Mouse (Mus musculus) common myeloid progenitor, adult 5-6 weeks (primary cell): ENCODE data around the gene Tnfaip6. TPM values are rescaled to one million over a fixed set of nuclear protein-coding genes. Genes with fewer than 3 reads are reported as not detected.

Experiments used
- ATAC-seq: replicated peaks from 2 replicates; pipeline ENCODE4 v1.8.0; 2016; ENCODE audit warnings: low read depth, mild to moderate bottlenecking, moderate TSS enrichment, inconsistent platforms; ENCODE audit not compliant: poor library complexity, severe bottlenecking
- total RNA-seq: library from RNA; stranded (forward); fragments of 200-1000, 187-1606 nt; gene quantifications from 2 replicates; pipeline ENCODE4 v1.2.3, GENCODE M21; 2017

Tnfaip6 gene
- total RNA-seq, 1 experiment from 2014 or later: not detected

DNA sequence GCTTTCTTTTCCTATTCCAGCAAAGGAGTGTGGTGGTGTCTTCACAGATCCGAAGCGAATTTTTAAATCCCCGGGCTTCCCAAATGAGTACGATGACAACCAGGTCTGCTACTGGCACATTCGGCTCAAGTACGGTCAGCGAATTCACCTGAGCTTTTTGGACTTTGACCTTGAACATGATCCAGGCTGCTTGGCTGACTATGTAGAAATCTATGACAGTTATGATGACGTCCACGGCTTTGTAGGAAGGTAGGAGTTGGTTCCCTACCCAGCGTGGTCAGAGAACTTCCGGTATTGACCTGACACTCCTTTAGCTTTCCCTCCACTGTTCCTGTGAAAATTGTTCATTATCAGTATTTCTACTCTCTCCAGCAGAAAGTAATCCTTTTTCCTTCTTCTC, 13.0 kb downstream of the Tnfaip6 start:
- no peak for ATAC-seq

DNA sequence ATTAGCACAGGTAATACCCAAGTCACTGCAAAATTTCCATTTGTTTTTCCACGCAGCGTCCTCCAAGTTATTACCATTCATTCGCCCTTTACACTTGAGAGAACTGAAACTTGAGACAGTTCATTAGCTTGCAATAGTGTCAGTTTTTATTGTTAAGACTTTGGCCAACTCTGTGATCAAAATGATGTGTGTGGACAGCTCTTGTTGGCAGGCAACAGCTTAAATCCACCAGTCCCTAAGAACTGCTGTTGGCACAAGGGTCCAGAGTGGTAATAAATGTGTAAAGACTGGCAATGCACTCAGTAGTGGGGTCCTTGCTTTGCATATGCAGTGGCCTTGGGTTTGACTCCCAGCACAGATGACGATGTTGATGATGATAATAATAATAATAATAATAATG, 14.5 kb downstream of the Tnfaip6 start:
- no peak for ATAC-seq

GRCm38 (mm10) chr2:52053502-52053901, 15.7 kb downstream of the Tnfaip6 start:
- ATAC-seq: no peak

DNA sequence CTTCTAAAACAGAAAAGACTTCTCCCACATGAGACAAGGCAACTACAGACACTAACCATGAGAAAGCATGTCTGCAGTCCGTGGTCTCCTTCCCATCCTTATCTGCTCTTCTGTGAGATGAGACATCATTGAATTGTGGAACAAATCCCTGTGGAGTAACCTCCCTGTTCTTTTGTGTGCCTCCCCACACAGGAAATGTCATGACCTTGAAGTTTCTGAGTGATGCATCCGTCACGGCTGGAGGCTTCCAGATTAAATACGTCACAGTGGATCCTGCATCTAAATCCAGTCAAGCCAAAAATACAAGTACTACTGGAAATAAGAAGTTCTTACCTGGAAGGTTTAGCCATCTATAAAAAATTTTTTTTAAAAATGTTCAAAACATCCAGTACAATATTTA, 17.8 kb downstream of the Tnfaip6 start:
- ATAC-seq: no peak

- no peak for ATAC-seq
These were observed 19.3 kb downstream of the Tnfaip6 start for GRCm38 (mm10) chr2:52057099-52057498.

GRCm38 (mm10) chr2:52057681-52058080, 19.9 kb downstream of the Tnfaip6 start:
- no peak for ATAC-seq

GRCm38 (mm10) chr2:52068641-52069040, 30.8 kb downstream of the Tnfaip6 start:
- ATAC-seq: no peak

GRCm38 (mm10) chr2:52070816-52071215, 33.0 kb downstream of the Tnfaip6 start:
- ATAC-seq: no peak

GRCm38 (mm10) chr2:52071241-52071991, 33.6 kb downstream of the Tnfaip6 start:
- ATAC-seq: no peak

DNA sequence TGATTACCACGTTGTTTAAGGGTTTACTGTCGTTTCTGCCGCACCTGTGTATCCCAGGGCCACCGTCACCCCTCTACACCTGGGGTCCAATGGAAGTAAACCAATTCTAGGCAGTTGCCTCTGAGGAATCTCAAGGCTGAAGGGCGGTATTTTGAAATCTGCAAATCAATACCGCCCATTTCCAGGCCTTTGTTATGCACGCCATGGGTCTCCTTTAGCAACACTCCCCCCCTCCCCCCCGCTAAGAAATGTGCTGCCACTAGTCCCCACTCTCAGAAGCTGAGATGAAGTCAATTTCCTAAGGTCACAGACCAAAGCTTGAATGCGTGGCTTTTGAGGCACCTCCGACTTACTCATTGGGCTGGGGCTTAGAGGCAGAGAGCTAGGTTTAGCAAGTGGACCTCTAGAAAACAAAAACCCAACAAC, 34.3 kb downstream of the Tnfaip6 start:
- ATAC-seq: no peak

DNA sequence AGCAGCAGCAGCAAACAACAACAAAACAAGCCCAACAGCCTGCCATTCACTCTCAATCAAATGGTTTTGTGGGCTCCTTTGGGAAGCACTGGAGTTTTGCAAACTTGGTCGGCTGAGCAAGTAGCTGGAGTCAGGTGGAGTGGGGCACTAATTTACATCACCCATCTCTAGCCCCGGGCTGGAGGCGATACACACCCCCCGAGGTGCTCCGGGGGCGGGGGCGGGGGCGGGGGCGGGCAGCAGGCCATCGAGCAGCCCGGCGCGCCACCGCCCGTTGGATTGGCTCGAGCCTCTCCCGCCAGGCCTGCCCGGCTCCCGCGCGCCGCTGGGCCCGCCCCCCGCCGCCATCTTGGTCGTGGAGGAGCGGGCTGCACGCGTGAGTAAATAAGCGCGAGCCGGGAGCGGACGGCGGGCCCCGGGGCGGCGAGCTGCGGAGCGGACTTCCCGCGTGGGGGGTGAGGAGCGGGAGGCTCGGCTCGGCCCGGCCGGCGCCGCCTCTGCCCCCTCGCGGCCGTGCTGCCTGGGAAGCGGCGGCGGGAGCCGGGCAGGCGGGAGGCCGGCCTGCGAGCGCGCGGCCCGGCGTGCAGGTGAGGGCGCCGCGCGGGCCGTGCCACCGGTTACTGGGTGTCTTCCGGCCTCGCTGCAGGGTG, 34.8 kb downstream of the Tnfaip6 start, which contains the start of gene Rif1:
TSS of gene Rif1 (plus strand) at position 342 of the 650 bp plus-strand sequence.
- peak; percentile 77 for ATAC-seq

DNA sequence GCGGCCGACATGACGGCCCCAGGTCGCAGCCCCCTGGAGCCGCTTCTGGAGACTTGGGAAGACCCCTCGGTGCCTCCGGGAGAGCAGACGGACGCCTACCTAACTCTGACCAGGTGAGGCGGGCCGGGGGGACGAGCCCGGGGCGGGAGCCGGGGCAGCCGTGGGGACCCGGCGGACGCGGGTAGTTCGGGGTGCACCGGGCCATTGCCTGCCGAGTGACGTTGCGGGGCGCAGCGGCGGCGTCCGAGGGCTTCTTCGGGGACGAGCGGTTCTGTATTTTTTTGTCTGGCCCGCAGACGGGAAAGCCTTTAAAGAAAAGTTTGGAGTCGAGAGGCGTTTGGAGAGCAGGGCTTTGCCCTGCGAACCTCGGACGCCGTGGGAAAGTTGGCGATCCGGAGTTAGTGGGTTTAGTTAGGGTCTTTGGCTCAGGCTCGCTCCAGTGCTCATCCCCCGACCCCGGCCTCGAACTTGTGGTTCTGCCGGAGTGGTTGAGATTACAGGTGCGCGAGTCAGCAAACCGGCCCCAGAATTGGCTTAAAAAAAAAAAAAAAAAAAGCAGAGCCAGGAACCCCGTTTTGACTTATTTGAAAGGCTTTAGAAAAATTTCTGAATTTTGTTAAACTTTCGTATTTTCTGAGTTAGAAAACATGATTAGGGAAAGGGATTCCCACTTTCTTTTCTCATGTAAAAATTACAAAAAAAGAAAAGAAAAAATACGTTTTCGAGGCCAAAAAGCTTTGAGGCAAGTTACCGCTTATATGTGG, 35.5 kb downstream of the Tnfaip6 start:
- ATAC-seq: no peak; the same call in 1 of the 2 replicates

GRCm38 (mm10) chr2:52078666-52079065, 40.9 kb downstream of the Tnfaip6 start:
- no peak for ATAC-seq

- no peak for ATAC-seq
These were observed 46.2 kb downstream of the Tnfaip6 start for GRCm38 (mm10) chr2:52084013-52084412.

DNA sequence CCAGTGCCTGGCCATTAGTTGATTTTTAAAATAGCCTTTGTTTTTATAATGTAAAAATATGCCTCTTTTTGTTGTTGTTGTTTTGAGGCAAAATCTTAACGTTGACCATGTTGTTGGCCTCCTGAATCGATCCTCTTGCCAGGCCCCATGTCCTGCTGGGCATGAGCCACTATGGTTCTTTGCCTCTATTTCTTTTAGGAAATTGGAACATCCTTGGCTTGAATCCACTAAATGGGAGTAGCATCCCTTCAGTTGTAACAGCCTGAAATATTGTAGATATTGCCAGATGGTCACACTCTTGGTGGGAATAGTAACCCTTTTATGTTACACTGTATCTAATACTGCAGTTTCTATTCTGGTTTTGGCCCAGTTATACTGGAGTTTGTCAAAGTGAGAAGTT, 46.8 kb downstream of the Tnfaip6 start:
- ATAC-seq: no peak

Other genes with a start within 250 kb of the Tnfaip6 start
- 45.1 and 45.4 TPM in 2 replicates for gene Rbm43, start 102.8 kb upstream of the Tnfaip6 start, total RNA-seq
- 63.2 and 77.3 TPM in 2 replicates for gene Nmi, start 64.5 kb upstream of the Tnfaip6 start, total RNA-seq
- gene Rif1, start 34.8 kb downstream of the Tnfaip6 start, total RNA-seq: 145 and 149 TPM in 2 replicates